Mouse (Mus musculus) neural tube, embryonic 15.5 days (tissue): ENCODE results near the gene Mpv17l2. TPM values are rescaled to one million over a fixed set of nuclear protein-coding genes. Genes with fewer than 3 reads are reported as not detected.
A peak's percentile ranks its signal among the peaks of the same experiment; 100 is the strongest.

Experiments used
- ATAC-seq: fragments of 200-750 bp; cut with Nextera tagmentation; 2 replicates; pipeline ENCODE4 v1.8.0; 2017; ENCODE audit warnings: mild to moderate bottlenecking, moderate TSS enrichment, moderate library complexity; ENCODE audit not compliant: low FRiP score
- H3K27ac ChIP-seq: fragments of 300-500 bp; sonication (generic); replicated peaks from 2 replicates; pipeline ENCODE4 v1.5.1; 2015; ENCODE audit warnings: mild to moderate bottlenecking, inconsistent platforms
- H3K27me3 ChIP-seq: fragments of 300-500 bp; sonication (generic); replicated peaks from 2 replicates; pipeline ENCODE4 v1.6.1; 2015; ENCODE audit warnings: inconsistent platforms
- H3K36me3 ChIP-seq: fragments of 300-500 bp; sonication (generic); 2 replicates; pipeline ENCODE4 v1.6.1; 2015; ENCODE audit warnings: inconsistent platforms
- H3K4me1 ChIP-seq: fragments of 300-500 bp; sonication (generic); 2 replicates; pipeline ENCODE4 v1.6.1; 2015; ENCODE audit warnings: inconsistent platforms
- H3K4me2 ChIP-seq: fragments of 300-500 bp; sonication (generic); 2 replicates; pipeline ENCODE4 v1.6.1; 2015; ENCODE audit warnings: inconsistent platforms, mild to moderate bottlenecking, moderate library complexity
- H3K4me3 ChIP-seq: fragments of 300-500 bp; sonication (generic); replicated peaks from 2 replicates; pipeline ENCODE4 v1.5.1; 2015; ENCODE audit warnings: mild to moderate bottlenecking, inconsistent platforms
- H3K9ac ChIP-seq: fragments of 300-500 bp; sonication (generic); replicated peaks from 2 replicates; pipeline ENCODE4 v1.6.1; 2015; ENCODE audit warnings: mild to moderate bottlenecking, inconsistent platforms
- H3K9me3 ChIP-seq: fragments of 300-500 bp; sonication (generic); replicated peaks from 2 replicates; pipeline ENCODE4 v1.6.1; 2016; ENCODE audit warnings: inconsistent platforms
- WGBS: fragments of 180-500 bp; shearing (Covaris S2); methylation state at CpG from one replicate; pipeline ENCODE4 v1.1.7; 2015; ENCODE audit warnings: mixed read lengths; 5-methylcytosine and 5-hydroxymethylcytosine counted together
- polyA plus RNA-seq: library from polyadenylated mRNA; unstranded; fragments of >200 nt; fragmentation: Nextera tagmentation; extraction: Ambion mirVana; gene quantifications from 2 replicates; pipeline ENCODE4 v1.2.1, GENCODE M21; 2015

The Mpv17l2 gene
- polyA plus RNA-seq, 1 experiment from 2014 or later, result 43.5 TPM

DNA sequence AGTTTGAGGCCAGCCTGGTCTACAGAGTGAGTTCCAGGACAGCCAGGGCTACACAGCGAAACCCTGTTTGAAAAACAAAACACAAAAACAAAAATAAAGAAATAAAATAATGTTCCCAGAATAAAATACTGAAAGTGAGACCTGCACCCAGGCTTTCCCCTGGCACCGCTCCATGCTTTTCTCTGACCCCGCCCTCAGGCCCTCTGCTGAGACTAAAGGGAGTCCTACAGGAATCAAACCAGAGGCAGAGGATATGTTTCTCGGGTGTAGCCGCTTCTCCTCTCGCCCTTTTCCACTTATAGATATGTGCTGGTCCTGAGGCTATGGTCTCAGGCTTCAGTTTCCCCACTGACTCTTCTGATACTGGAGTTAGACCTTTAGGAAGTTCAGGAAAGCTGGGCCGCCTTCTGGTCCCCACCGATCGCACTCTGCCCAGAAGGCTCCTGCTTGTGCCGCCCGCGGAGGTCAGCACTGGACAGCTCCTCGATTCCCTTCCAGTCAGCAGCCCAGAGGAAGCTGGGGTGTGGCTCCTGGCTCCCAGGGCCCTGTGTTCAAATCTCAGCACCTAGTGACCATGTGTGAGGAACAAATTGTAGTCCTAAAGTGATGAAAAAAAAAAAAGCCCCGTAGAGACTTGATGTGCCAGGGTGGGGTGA lies 34.8 kb downstream of the Mpv17l2 start:
- WGBS, result 30% methylated on average over 14 of the region's 14 CpGs
- Histone ChIP-seq H3K4me2 (no peak overlapping the region), H3K9me3 (no peaks in the 10 kb centered on the region), H3K36me3 (no peaks in the 10 kb centered on the region), H3K4me3 (no peak overlapping the region), H3K27ac (no peak overlapping the region), H3K4me1 (peaks cover 5% of the 10 kb centered on the region), H3K9ac (no peak overlapping the region), H3K27me3 (peaks cover 45% of the 10 kb centered on the region)
- no peak for ATAC-seq

DNA sequence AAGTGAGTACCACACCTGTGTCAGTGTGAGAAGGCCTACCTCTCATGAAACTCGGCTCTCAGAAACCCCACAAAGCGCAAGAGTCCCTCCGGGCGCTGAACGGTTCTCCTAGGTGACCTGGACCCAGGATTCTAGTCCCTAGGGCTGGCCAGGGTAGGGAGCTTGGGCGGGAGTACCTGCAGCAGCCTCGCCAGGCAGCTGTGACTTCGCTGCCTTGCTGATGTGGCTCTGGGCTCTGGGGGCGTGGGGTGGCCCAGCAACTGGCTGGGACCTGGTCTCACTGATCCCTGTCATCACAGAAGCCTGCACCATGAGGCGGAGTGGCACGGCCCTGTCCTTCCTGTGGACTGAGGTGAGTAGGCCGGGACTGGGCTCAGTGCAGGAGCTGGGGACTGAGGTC lies 36.5 kb downstream of the Mpv17l2 start:
- Histone ChIP-seq H3K27ac (no peak overlapping the region), H3K4me1 (no peaks in the 10 kb centered on the region), H3K9me3 (no peaks in the 10 kb centered on the region), H3K4me2 (no peak overlapping the region), H3K4me3 (no peak overlapping the region), H3K27me3 (peaks cover 29% of the 10 kb centered on the region), H3K9ac (no peak overlapping the region), H3K36me3 (no peaks in the 10 kb centered on the region)
- no peak for ATAC-seq
- WGBS, result 86% methylated on average over 12 of the region's 12 CpGs

DNA sequence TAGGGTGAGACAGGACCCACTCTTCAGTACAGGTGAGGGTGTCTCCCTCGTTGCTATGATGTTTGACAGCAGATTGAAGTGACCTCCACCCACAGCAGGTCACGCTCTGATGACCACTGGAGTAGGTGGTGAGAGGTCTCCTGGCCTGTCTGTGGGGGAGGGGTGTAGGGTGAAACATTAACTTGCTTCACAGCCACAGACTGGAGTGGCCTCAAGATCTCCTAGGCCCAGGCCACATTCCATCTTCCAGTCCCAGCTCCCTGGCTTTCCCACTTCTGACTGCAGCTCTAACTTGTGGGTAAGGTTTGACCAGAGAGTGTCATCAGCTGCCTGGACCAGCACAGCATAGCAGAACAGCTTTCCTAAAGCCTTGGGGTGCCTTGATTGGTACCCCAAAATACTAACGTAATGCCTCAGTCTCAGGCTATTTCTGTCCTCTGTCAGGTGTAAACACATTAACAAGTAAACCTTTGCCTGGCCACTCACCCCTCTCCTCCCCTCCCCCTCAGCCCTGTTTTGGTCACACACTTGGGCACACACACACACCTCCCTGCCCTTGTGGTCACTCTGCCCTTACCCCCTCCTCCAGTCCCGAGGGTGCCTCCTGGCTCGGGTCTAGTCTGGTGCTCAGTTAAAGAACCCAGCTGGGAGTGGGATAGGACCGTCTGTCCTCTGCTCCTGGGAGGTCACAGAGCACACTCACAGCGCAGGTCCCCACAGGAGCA lies 37.1 kb downstream of the Mpv17l2 start, which contains the start of gene Pde4c:
TSS of gene Pde4c (plus strand) at position 235 of the 725 bp plus-strand sequence.
- no peak for ATAC-seq
- Histone ChIP-seq H3K4me3 (no peak within 1 kb of the TSS), H3K4me2 (no peak within 1 kb of the TSS), H3K9me3 (no peaks in the 10 kb centered on the region), H3K9ac (no peak within 1 kb of the TSS), H3K4me1 (no peaks in the 10 kb centered on the region), H3K36me3 (no peaks in the 10 kb centered on the region), H3K27me3 (peaks cover 24% of the 10 kb centered on the region), H3K27ac (no peak within 1 kb of the TSS)
- WGBS, result 59% methylated on average over 7 of the region's 7 CpGs

DNA sequence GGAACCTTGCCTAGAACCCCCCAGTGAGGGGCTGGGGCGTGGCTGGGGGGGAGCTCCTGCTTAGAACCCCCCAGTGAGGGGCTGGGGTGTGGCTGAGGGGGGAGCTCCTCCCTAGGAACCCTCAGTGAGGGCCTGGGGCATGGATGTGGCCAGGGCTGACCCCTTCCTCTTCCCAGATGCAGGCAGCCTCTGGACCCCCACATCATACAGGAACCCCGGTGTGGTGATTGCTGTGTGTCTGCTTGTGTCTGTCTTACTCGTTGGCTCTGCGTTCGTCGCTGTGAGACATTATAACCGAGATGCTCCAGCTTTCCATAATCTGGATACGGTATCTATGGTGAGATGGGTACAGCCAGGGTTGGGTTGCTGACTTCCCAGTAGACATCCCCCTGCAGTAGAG lies 39.1 kb downstream of the Mpv17l2 start:
- Histone ChIP-seq H3K4me2 (no peak overlapping the region), H3K4me3 (no peak overlapping the region), H3K27me3 (peaks cover 8% of the 10 kb centered on the region; the same call in 1 of the 2 replicates), H3K36me3 (no peaks in the 10 kb centered on the region), H3K9ac (no peak overlapping the region), H3K27ac (no peak overlapping the region), H3K4me1 (no peaks in the 10 kb centered on the region), H3K9me3 (no peaks in the 10 kb centered on the region)
- ATAC-seq, result no peak
- WGBS, result 84% methylated on average over 8 of the region's 8 CpGs

DNA sequence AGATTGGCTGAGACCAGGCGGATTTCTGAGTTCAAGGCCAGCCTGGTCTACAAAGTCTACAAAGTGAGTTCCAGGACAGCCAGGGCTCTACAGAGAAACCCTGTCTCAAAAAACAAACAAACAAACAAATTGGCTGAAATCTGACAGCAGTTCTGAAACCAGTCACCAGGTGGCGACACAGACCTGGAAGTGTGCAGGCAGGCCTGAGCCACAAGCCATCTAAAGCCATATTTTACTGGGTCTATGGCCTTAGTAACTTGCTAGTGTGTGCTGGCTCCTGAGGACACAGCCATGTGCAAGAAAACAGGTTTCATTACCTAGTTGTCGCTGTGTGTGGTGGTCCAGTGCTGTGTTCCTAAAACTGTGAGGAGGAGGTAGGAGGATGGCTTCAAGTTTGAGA lies 40.0 kb downstream of the Mpv17l2 start:
- Histone ChIP-seq H3K4me2 (no peak overlapping the region), H3K27me3 (peaks cover 2% of the 10 kb centered on the region; the same call in 1 of the 2 replicates), H3K4me3 (no peak overlapping the region), H3K9me3 (no peaks in the 10 kb centered on the region), H3K36me3 (no peaks in the 10 kb centered on the region), H3K4me1 (no peaks in the 10 kb centered on the region), H3K9ac (no peak overlapping the region), H3K27ac (no peak overlapping the region)
- peak; percentile 56; the same call in 1 of the 2 replicates for ATAC-seq
- 6% methylated on average over 3 of the region's 3 CpGs for WGBS

GRCm38 (mm10) chr8:70719796-70720270 lies 40.9 kb downstream of the Mpv17l2 start:
- H3K9me3 ChIP-seq, result no peaks in the 10 kb centered on the region
- 69% methylated on average over 9 of the region's 9 CpGs for WGBS
- no peak overlapping the region for H3K4me2 ChIP-seq
- peaks cover 2% of the 10 kb centered on the region; the same call in 1 of the 2 replicates for H3K27me3 ChIP-seq
- H3K27ac ChIP-seq, result no peak overlapping the region
- no peaks in the 10 kb centered on the region for H3K36me3 ChIP-seq
- H3K9ac ChIP-seq, result no peak overlapping the region
- H3K4me1 ChIP-seq, result no peaks in the 10 kb centered on the region
- H3K4me3 ChIP-seq, result no peak overlapping the region
- ATAC-seq, result no peak

- no peak within 1 kb of the TSS for H3K9ac ChIP-seq
- H3K36me3 ChIP-seq, result no peaks in the 10 kb centered on the region
- 4% methylated on average over 19 of the region's 19 CpGs for WGBS
- peaks cover 2% of the 10 kb centered on the region; the same call in 1 of the 2 replicates for H3K27me3 ChIP-seq
- peak within 1 kb of the TSS; percentile 29 for H3K4me2 ChIP-seq
- no peak within 1 kb of the TSS for H3K27ac ChIP-seq
- ATAC-seq, result no peak
- no peaks in the 10 kb centered on the region for H3K9me3 ChIP-seq
- H3K4me3 ChIP-seq, result no peak within 1 kb of the TSS
- no peaks in the 10 kb centered on the region for H3K4me1 ChIP-seq
Observed at GRCm38 (mm10) chr8:70718297-70718696, 42.4 kb downstream of the Mpv17l2 start, which contains the start of gene Gm3336. Gene Gm3336 (plus strand): TSS chr8:70718543.

DNA sequence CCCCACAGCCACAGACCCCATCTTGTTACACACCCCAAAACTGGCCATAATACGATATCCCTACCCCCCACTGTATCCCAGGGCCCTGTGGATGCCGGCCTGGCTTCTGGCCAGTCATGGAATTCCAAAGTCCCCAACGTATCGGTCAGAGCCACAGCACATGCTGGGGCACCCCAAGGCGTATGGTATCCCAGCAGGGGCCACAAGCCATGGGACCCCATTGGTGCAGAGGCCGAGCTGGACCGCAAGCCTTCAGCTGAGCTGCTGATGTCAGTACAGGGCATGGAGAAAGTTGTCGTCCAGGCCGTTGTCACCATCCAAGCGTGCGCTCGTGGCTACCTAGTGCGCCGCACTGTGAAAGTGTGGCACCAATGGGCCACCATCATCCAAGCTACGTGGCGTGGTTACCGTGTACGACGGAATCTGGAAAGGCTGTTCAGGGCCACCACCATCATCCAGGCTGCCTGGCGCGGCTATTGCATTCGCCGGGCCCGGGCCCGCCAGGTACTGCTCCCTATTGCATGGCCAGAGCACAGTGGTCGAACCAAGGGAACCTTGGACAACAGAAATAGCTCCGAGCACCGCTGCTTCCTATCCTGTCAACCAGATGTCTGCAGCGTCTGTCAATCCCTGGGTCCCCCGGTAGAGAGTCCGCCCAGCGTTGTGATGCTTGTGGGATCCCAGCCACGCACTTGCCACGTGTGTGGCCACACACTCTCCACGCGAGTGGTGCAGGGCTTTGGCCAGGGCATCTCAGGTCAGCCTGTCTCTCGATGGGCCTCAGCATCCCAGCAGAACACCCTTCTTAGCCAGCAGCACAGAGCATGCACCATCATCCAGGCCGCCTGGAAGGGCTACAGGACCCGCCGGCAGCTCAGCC lies 44.0 kb downstream of the Mpv17l2 start:
- Histone ChIP-seq H3K9ac (no peak overlapping the region), H3K9me3 (no peaks in the 10 kb centered on the region), H3K4me3 (no peak overlapping the region), H3K27me3 (peaks cover 2% of the 10 kb centered on the region; the same call in 1 of the 2 replicates), H3K27ac (no peak overlapping the region), H3K36me3 (no peaks in the 10 kb centered on the region), H3K4me2 (no peak overlapping the region), H3K4me1 (no peaks in the 10 kb centered on the region)
- no peak for ATAC-seq
- WGBS, result 87% methylated on average over 40 of the region's 40 CpGs

DNA sequence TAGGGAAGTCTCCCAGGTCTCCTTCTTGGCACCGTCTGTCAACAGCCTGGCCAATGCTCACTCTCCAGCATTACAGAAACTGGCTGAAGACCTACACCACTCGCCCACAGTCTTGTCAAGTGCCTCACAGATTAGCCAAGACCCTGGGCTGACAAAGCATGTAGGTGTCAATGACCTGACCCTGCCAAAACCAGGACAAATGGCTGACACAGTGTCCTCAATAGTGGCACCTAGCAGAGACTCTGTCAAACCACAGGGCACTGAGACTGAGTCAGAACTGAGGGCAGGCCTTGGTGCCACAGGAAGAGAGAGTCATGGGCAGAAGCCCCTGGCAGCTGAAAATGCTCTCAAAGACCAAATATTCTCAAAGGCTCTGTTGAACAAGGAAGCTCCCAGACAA lies 45.7 kb downstream of the Mpv17l2 start:
- 79% methylated on average over 2 of the region's 2 CpGs for WGBS
- Histone ChIP-seq H3K9ac (no peak overlapping the region), H3K4me3 (no peak overlapping the region), H3K9me3 (no peaks in the 10 kb centered on the region), H3K4me1 (no peaks in the 10 kb centered on the region), H3K36me3 (no peaks in the 10 kb centered on the region), H3K27me3 (peaks cover 2% of the 10 kb centered on the region; the same call in 1 of the 2 replicates), H3K27ac (no peak overlapping the region), H3K4me2 (no peak overlapping the region)
- no peak for ATAC-seq

- H3K36me3 ChIP-seq, result no peaks in the 10 kb centered on the region
- H3K27ac ChIP-seq, result no peak overlapping the region
- WGBS, result 87% methylated on average over 7 of the region's 7 CpGs
- no peaks in the 10 kb centered on the region for H3K4me1 ChIP-seq
- 0 out of 2 replicates have a peak, but pooled peaks have one; percentile 8 for ATAC-seq
- H3K4me2 ChIP-seq, result no peak overlapping the region
- H3K4me3 ChIP-seq, result no peak overlapping the region
- H3K27me3 ChIP-seq, result 0 out of 2 replicates have a peak, but pooled peaks cover 2% of the 10 kb centered on the region
- H3K9me3 ChIP-seq, result no peaks in the 10 kb centered on the region
- no peak overlapping the region for H3K9ac ChIP-seq
Observed at GRCm38 (mm10) chr8:70713991-70714390, 46.8 kb downstream of the Mpv17l2 start.

DNA sequence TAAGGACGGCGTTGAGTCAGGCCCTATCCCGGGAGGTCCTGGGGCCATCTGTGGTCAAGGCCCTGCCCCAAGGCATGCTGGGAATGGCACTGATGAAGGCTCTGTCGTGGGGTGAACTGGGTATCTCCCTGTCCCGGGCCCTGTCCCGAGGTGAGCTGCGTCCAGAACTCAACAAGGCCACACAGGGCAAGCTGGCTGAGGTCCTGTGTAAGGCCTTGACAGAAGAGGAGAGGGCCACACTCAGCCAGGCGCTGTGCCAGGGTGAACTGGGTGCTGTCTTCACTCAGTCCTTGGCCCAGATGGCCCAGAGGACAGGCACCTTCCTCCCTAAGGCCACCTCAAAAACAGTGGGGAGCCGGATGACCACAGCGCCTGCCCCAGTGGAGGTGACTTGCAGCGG lies 49.7 kb downstream of the Mpv17l2 start:
- Histone ChIP-seq H3K27ac (no peak overlapping the region), H3K4me3 (no peak overlapping the region), H3K36me3 (no peaks in the 10 kb centered on the region), H3K4me2 (no peak overlapping the region), H3K4me1 (no peaks in the 10 kb centered on the region), H3K9me3 (no peaks in the 10 kb centered on the region), H3K9ac (no peak overlapping the region), H3K27me3 (no peaks in the 10 kb centered on the region)
- ATAC-seq, result no peak
- WGBS, result 89% methylated on average over 11 of the region's 11 CpGs
